Mouse (Mus musculus) heart, adult 2 months (tissue): ENCODE results near the gene Nek9. TPM values are rescaled to one million over a fixed set of nuclear protein-coding genes. Genes with fewer than 3 reads are reported as not detected.
A peak's percentile ranks its signal among the peaks of the same experiment; 100 is the strongest.

Experiments used
- DNase-seq, 2 experiments: peaks; one replicate each; pipeline ENCODE4 v3.0.0; 2021
- H3K27ac ChIP-seq: fragments of 200-600 bp; 2 replicates; pipeline ENCODE4 v1.8.1; 2022
- H3K27me3 ChIP-seq: fragments of 200-500 bp; 2 replicates; pipeline ENCODE4 v1.6.1; 2012; ENCODE audit warnings: mild to moderate bottlenecking, low read length, inconsistent platforms, mixed read lengths; ENCODE audit not compliant: control insufficient read depth, insufficient read depth
- H3K36me3 ChIP-seq: fragments of 200-500 bp; 2 replicates; pipeline ENCODE4 v1.6.1; 2012; ENCODE audit warnings: low read length, inconsistent platforms; ENCODE audit not compliant: control insufficient read depth, insufficient read depth
- H3K4me1 ChIP-seq: fragments of 200-500 bp; 2 replicates; pipeline ENCODE4 v1.6.1; 2011; ENCODE audit warnings: low read length; ENCODE audit not compliant: control insufficient read depth, insufficient read depth
- H3K4me3 ChIP-seq: fragments of 200-600 bp; 2 replicates; pipeline ENCODE4 v1.8.1; 2022
- H3K79me2 ChIP-seq: fragments of 200-500 bp; replicated peaks from 2 replicates; pipeline ENCODE4 v1.6.1; 2012; ENCODE audit warnings: mild to moderate bottlenecking, inconsistent platforms, low read length, moderate library complexity, mixed read lengths; ENCODE audit not compliant: control insufficient read depth, insufficient read depth
- H3K9ac ChIP-seq: fragments of 200-500 bp; 2 replicates; pipeline ENCODE4 v1.6.1; 2012; ENCODE audit warnings: low read depth, mild to moderate bottlenecking, control low read depth, inconsistent platforms, low read length, mixed read lengths
- CTCF ChIP-seq: fragments of 200-600 bp; IDR thresholded peaks from 2 replicates; pipeline ENCODE4 v1.8.1; 2022; ENCODE audit warnings: antibody characterized with exemption, mild to moderate bottlenecking, moderate library complexity
- EP300 ChIP-seq: fragments of 200-500 bp; IDR thresholded peaks from 2 replicates; pipeline ENCODE4 v1.6.1; 2011; ENCODE audit warnings: low read depth, low read length, control low read depth; ENCODE audit not compliant: insufficient read depth
- POLR2A ChIP-seq: fragments of 200-500 bp; IDR thresholded peaks from 2 replicates; pipeline ENCODE4 v1.6.1; 2011; ENCODE audit warnings: mild to moderate bottlenecking, low read depth, low read length, control low read depth; ENCODE audit not compliant: insufficient read depth
- WGBS: fragments of 180-500 bp; shearing (Covaris S2); methylation state at CpG from one replicate; pipeline ENCODE4 v1.1.7; 2018; 5-methylcytosine and 5-hydroxymethylcytosine counted together
- intact Hi-C: fragments of 180-260 bp; cut with DNase I; formaldehyde crosslinking; loops from one replicate; pipeline ENCODE4 v1.15.1; 2025
- polyA plus RNA-seq: library from polyadenylated mRNA; depleted of rRNA; stranded (reverse); fragments of >200 nt; gene quantifications from 2 replicates; pipeline ENCODE4 v1.2.3, GENCODE M21; 2012
- total RNA-seq, 2 experiments: library from RNA; stranded (reverse); gene quantifications; 2 replicates each; pipeline ENCODE4 v1.2.3; 2021

Nek9 gene
- total and polyA plus RNA-seq, 3 experiments, result 41.6 to 116 (median 107) TPM

DNA sequence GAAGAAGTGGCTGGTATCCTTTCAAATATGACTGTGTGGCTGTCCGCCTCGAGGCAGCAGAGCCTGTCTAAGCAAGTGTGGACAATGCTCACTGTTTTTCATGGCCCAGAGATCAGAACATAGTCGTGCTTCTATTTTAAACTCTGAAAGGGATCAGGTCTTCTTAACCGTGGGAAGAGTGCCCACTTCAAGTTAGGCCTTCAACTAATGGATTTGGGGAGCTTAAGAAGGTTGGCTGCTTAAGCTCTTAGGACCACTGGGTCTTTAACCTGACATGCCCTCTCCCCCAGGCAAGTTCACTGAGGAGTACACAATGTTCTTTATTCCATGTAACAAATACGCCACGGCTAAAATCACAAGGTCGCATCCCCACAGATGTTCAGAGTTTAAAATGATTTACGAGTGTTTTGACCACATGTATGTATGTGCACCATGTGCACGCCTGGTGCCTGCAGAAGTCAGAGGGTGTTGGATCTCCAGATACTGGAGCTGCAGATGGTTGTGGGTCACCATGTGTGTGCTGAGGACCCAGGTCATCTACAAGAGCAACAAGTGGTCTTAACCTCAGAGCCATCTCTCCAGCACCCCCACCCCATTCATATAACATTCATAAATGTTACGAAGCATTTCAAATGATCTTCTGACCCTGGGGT is 41.7 kb downstream of the Nek9 start:
- no peaks in the 10 kb centered on the region for H3K27me3 ChIP-seq
- no peaks in the 10 kb centered on the region for H3K79me2 ChIP-seq
- intact Hi-C loops, result no loop called here
- H3K36me3 ChIP-seq, result no peaks in the 10 kb centered on the region
- 71% methylated on average over 10 of the region's 10 CpGs for WGBS
- H3K9ac ChIP-seq, result no peak overlapping the region
- DNase-seq, result no peak
- TF ChIP-seq CTCF (no peak), POLR2A (no peak), EP300 (no peak)
- no peak overlapping the region for H3K4me3 ChIP-seq
- H3K4me1 ChIP-seq, result peaks cover 1% of the 10 kb centered on the region; the same call in 1 of the 2 replicates
- H3K27ac ChIP-seq, result no peak overlapping the region

DNA sequence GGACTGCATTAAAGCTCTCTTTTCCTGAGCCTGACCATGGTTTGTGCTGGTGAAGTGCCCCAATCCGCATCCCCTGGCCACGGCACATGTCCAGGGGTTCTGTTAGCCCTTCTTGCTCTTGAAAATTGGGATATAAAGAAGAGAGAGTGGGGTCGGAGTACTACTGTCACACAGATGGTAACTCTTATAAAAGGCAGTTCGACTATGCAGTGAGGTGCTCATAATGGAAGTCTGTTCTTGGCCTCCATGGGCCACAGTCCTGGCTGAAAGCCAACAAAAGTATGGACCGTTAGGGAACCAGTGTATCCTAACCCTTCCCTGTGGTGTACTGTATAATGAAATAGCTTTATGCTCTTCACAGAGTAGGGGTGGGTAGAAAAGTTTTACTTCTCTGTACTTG is 42.2 kb downstream of the Nek9 start:
- Histone ChIP-seq H3K36me3 (no peaks in the 10 kb centered on the region), H3K4me1 (peaks cover 2% of the 10 kb centered on the region; the same call in 1 of the 2 replicates), H3K4me3 (no peak overlapping the region), H3K79me2 (no peaks in the 10 kb centered on the region), H3K27ac (no peak overlapping the region), H3K27me3 (no peaks in the 10 kb centered on the region), H3K9ac (no peak overlapping the region)
- intact Hi-C loops, result no loop called here
- DNase-seq, result no peak
- 71% methylated on average over 5 of the region's 5 CpGs for WGBS
- TF ChIP-seq POLR2A, result no peak
- no peak for TF ChIP-seq EP300
- TF ChIP-seq CTCF, result no peak

DNA sequence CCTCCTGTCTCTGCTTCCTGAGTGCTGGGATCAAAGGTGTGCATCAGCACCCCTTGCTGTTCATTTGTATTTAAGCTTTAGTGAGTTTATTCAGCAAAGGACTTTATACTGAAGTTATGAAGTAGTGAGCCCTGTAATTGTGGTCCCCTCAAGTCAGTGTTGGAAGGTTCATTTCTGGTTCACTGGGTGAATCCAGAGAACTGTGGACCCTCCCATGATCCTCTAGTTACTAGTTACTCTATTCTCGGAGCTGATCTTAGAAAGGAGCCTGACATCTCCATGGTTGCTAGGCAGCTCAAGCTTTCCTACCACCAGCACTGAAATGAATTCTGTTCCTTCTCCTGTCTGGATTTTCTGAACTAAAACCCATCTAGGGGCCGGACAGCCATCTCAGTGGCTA is 43.7 kb downstream of the Nek9 start:
- peaks cover 2% of the 10 kb centered on the region; the same call in 1 of the 2 replicates for H3K4me1 ChIP-seq
- no peak overlapping the region for H3K9ac ChIP-seq
- H3K27ac ChIP-seq, result no peak overlapping the region
- no peak for TF ChIP-seq CTCF
- TF ChIP-seq POLR2A, result no peak
- H3K4me3 ChIP-seq, result no peak overlapping the region
- no peak for DNase-seq
- H3K27me3 ChIP-seq, result no peaks in the 10 kb centered on the region
- intact Hi-C loops, result no loop called here
- no peaks in the 10 kb centered on the region for H3K36me3 ChIP-seq
- 94% methylated on average over 2 of the region's 2 CpGs for WGBS
- H3K79me2 ChIP-seq, result no peaks in the 10 kb centered on the region

DNA sequence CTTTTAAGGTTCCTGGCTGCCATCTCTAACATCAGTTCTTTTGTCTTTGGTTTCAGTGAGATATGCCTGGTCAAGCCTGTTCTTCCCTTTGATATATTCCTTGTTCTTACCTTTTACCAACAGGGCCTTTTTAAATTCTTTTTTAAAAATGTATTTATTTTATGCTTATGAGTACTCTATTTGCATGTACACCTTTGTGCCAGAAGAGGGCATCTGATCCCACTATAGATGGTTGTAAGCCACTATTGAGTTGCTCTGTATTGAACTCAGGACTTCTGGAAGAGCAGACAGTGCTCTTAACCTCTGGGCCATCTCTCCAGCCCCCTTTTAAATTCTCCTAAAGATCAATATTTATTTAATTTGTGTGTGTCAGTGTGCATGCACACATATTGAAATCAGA is 46.3 kb downstream of the Nek9 start:
- no peaks in the 10 kb centered on the region for H3K79me2 ChIP-seq

DNA sequence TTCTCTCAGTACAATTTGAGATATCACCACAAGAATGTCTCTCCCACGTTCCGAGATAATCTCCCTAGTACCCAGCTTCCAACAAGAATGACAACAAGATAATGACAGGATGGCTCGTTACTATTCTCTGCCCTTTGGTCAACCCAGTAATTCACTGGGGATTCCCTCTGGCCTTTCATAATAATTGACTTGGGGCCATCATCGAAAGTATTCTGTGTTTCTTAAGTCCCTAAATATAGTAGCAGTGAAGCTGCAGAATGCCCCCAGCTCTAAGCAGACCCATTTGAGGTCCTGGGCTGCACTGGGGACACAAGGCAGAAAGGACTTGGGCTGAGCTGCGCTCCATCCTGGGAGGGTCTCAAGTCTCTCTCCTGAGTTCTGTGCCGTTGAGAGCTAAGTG is 46.9 kb downstream of the Nek9 start:
- Histone ChIP-seq H3K4me1 (peaks cover 5% of the 10 kb centered on the region), H3K79me2 (no peaks in the 10 kb centered on the region), H3K9ac (no peak overlapping the region), H3K4me3 (no peak overlapping the region), H3K27me3 (no peaks in the 10 kb centered on the region), H3K27ac (no peak overlapping the region), H3K36me3 (no peaks in the 10 kb centered on the region)
- no peak for DNase-seq
- WGBS, result 33% methylated on average over 6 of the region's 6 CpGs
- intact Hi-C loops, result no loop called here
- TF ChIP-seq EP300 (no peak), POLR2A (no peak), CTCF (no peak)

More for the DNA sequence above, 46.3 kb downstream of the Nek9 start:
- DNase-seq, result no peak
- Histone ChIP-seq H3K9ac (no peak overlapping the region), H3K4me1 (peaks cover 5% of the 10 kb centered on the region), H3K4me3 (no peak overlapping the region), H3K36me3 (no peaks in the 10 kb centered on the region), H3K27ac (no peak overlapping the region), H3K27me3 (no peaks in the 10 kb centered on the region)
- intact Hi-C loops, result loop anchor here (1.0 kb wide), 1 partner anchor 12 kb away; no protein-coding TSS in a partner anchor
- TF ChIP-seq CTCF (peak; percentile 57), POLR2A (no peak), EP300 (no peak)

DNA sequence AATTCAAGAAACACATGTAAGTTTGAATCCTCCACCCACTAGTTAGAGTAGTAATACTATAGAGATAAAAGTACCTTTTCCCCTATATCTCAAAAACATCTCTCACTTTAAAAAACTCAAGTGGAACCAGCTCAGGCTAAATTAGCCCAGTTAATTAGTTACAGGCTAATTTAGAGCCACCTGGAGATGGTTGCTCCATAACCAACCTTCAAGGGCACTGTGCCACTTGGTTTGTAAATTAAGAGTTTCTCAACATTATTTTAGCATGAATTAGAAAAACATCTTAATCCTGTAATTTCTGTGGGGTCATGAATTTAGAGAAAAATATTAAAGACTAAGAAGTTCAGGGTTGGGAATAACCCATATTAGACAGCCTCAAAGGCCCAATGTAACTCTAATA is 47.6 kb downstream of the Nek9 start:
- Histone ChIP-seq H3K4me1 (peaks cover 5% of the 10 kb centered on the region), H3K27ac (no peak overlapping the region), H3K79me2 (no peaks in the 10 kb centered on the region), H3K4me3 (no peak overlapping the region), H3K9ac (no peak overlapping the region), H3K27me3 (no peaks in the 10 kb centered on the region), H3K36me3 (no peaks in the 10 kb centered on the region)
- no peak for DNase-seq
- no peak for TF ChIP-seq POLR2A
- no peak for TF ChIP-seq CTCF
- TF ChIP-seq EP300, result no peak
- intact Hi-C loops, result no loop called here
